Mouse (Mus musculus) kidney, adult 11 months (tissue): ENCODE results near the gene Man1a2.
A peak's percentile ranks its signal among the peaks of the same experiment; 100 is the strongest.

ENCODE experiments used
- DNase-seq: peaks from one replicate; pipeline ENCODE4 v3.0.0; 2022

The Man1a2 gene

DNA sequence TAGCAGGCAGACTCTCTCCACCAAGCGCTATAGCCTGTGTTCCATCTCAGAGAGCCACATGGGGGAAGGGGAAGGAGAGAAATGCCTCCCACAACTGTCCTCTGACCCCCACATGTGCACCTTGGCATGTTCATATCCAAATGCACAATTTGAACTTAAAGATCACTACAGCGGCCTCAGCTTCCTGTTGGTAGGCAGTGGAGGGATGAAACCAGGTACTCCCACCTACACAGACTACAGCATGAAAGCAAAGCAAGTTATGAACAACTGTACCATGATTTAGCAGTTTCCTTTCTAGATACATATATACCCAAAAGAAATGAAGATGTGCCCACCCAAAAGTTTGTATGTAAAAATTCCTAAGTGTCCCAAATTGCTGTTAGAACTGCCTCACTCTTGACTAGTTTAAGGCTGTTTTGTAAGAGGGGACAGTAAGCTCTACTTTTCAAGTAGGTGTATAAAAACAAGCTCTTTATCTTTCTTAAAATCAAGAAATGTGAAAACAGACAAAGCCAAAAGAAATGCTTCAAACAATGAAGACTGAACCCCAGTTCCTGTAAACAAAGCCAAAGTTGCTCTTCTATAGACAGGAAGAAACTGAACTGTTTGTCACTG, 123.6 kb downstream of the Man1a2 start:
- no peak for DNase-seq

DNA sequence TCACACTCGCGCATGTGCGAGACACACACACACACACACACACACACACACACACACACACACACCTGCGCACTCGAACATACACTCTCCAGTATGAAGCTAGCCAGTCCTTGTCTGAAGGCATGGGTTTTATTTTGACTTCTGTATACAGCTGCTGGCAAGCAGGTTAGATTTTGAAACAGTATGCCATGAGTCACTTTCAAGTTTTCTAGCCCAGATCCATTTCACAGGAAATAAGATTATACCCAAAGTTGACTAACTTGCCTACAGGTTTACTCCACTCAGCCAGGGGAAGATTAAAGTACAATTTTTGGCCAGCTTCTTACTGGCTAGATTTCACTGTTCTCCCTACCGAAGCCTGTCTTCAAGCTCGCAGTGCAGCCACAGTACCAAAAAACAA, 125.9 kb downstream of the Man1a2 start:
- DNase-seq = no peak

DNA sequence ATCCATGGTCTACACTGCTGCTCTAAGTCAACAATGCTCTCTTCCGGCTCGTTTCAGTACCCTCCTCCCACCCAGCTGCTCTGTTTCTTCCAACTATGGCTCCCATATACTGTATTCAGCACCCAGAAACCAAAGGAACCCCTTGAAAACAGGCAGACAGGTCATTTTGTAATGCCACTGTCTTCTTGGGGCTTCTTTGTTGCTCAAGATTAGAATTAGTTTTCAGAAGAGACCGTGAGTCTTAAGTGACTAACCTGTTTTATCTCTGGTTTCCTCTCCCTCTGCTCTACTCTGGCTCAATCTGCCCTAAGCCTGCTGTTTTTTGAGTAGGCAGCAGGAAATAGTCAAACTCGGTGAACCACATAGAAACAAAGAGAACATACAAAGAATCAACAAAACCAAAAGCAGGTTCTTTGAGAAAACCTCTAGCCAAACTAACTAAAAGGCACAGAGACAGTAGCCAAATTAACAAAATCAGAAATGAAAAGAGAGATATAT, 127.0 kb downstream of the Man1a2 start:
- DNase-seq = no peak

DNA sequence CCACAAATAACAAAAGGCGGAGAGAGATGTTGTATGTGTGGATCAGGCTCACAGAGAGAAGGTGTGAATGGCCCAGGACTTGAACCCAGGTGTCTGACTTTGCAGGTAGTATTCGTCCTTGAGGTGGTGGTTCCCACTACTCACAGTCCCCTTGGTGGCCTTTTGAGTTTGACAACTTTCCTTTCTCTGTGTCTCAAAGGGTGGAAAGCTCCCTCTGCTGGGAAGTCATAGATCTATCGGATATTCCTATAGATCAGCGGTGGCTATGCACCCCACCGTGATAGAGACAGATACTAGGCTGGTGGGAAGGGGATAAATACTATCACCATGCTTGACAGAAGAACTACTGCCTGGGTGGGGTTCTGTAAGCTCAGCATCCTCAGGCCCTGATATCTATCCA, 130.5 kb downstream of the Man1a2 start:
- DNase-seq = no peak

DNA sequence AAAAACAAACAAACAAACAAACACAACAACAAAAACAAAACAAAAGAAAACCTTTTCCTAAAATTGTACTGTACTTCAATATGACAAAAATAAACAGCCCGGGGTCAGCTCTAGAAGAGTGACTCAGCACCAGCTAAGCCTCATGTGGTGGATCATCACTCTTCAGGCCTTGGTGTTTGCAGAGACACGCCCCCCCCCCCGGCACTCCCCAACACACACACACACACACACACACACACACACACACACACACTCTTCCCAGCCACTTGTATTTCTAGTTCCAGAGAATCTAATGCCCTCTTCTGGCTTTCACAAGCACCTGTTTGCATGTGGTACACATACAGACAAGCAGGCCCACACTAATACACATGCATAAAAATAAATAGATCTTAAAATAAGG, 133.1 kb downstream of the Man1a2 start:
- no peak for DNase-seq

DNA sequence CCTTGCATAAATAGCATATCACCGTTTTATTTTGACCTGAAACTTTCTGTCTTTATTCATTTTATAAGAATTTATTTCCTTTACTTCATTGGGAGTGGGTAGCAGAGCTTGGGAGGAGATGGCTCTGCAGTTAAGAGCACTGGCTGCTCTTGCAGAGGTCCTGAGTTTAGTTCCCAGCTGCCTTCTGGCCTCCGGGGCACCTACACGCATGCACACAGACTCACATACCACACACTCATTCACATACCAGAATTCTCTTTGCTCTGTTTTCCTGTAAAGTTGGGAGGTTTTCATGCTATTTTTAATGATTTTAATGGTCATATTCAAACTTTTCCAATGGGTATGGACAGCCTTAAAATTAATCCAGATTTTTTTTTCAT, 137.4 kb downstream of the Man1a2 start:
- DNase-seq = no peak

DNA sequence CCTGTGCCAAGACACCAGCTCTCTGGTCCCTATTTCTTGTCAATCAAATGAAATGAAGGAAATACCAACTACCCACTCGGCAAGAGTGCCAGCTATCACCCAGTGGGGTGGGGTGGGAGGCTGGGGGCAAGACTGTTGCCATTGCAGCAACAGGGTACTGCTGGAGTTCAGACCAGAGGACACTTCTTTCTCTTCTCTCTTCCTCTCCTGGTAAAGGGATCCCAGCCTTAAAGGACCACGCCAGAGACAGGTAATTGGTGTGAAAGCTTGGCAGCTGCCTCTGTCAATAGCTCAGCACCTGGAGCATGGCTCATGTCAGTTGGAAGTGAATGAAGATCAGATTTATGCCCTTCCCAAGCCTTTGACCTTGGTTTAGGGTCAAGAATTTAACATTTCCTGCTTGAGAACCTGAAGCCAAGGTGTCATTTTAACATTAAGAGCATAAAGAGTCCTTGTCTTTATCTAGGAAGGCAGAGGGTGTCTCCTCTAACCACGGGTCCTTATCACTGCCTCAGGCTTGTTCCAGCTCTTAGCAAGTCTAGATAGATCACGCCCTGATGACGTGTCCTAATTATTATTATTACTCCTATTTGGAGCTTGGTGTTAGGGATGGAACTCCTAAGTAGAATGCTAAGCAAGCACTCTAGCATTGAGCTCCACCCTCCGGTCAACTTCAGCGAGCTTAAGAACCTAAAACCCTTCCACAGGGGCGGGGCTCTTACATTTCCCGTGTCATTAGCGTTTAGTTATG, 138.0 kb downstream of the Man1a2 start:
- no peak for DNase-seq

DNA sequence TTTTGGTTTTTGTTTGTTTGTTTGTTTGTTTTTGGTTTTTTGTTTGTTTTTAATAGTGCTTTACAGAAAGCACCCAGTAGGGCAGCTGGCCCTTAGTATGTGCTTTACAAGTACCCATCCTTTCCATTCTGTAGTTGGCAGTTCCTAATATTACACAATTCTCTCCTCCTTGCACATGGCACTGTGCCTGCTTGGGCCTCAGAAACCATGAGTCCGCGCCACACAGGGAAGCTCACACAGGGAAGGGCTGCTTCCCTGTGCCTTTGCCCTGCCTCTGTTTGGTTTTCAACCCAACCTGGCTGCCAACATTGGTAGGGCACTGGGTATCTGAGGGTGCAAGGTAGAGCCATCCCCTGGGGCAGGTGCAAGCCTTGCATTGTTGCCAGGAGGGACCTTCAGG, 148.6 kb downstream of the Man1a2 start:
- no peak for DNase-seq

DNA sequence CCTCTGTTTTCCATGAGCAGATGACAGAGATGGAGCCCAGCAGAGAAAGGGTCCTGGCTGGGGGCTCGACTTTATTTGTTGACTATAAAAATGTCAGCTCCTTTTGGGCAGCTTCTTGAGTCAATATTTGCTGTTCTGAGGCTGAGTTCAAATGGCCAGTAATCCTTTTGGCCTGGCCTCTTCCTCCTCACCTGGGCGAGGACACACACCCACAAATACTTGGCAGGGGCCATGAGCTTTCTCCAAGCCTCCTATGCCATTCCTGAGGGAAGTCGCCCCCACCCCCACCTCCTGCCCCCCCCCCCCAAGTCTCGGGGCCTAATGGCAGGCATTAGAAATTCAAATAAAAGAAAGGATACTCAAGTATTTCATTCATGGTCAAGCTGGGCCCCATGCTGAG, 149.4 kb downstream of the Man1a2 start:
- DNase-seq = no peak

DNA sequence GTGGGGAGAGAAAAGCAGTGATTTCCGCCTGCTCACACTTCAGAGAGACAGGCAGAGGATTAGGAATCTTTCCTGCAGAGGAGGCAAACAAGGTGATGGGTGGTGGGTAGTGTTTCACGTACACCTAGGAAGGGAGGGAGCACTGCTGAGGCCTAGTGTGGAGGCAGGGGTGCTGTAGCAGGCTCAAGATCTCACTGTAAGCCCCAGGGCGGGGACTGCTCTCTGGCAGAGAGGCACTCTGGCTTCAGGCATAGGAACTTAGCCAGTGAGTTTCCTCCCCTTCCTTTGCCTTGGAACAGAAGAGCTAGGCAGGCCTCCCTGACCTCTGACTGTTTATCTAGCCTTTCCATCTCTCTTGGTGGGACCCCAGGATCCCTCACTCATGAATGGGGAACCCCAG, 150.0 kb downstream of the Man1a2 start:
- no peak for DNase-seq

DNA sequence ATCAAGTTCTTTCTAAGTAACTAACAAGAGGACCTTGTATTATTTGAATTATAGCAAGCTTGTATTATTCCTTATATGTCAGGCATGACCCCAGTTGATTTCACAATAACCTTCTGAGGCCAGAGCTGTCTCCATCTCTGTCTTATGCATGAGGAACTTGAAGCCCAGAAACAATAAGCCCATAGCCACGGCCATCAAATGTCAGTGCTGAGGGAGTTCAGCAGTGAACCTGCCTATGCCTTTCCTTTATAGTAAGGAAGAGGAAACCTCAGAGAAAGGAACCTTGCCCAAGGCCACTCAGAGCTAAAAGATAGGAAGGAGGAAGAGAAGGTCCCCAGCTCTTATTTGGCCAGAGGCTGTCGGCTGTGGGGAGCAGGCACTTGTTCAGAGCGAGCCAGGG, 150.9 kb downstream of the Man1a2 start:
- DNase-seq = no peak

DNA sequence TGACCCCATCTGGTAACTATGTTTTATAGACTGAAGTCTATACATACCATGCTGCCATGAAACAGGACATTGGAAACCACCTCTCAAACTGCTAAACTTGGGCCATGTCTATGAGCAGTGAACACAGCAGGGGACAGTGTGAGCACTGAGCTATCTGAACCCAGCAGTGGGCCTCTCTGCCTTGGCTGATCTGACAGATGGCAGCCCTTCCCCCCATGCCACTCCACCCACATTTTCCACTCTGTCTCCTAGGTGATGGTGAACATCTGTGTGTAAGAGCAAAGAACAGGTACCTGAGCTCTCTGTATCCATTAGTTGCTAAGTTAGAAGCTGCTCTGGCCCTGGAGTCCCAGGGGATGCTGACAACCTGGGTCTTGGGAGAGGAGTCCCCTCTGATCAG, 151.9 kb downstream of the Man1a2 start:
- DNase-seq = no peak

DNA sequence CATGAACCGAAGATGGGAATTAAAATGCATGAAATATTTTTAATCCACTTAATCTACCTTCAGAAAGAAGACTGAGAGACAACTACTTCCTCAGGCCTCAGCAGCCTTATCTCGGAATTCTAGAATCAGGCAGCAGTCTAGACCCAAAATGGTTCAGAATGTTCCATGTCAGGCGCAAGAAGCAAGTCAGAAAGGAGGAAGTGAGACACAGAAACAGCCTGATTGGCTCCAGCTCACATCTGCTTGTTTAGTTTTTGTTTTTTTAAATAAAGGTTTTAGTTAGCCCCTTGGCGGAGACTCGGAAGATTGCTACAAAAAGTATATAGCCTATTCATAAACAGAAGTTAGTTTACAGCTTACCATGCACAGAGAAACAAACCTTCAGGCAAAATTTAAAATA, 154.4 kb downstream of the Man1a2 start:
- no peak for DNase-seq

DNA sequence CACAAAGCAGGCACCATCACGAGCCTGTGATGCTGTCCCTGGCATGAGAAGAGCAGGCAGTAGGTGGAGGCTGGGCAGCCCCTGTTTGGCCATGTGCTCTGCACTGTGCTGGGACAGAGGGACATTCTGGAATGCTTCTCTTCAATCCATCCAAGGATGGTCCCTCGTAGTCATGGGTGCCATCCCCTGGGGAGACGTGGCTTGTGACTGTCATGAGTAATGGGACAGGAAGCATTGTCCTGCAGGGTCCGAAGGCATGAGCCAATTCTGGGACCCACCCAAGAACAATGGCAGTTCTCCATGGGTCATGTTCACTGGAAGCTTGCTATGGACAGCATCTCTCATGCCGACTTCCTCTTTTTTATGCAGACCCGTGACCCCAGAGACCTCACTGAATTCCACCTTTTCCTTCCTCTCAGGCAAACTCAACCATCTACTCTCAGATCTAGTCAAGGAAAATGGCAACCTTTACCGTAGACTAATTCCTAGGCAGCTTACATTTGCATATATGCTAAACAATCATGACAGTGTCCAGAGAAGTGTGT, 155.0 kb downstream of the Man1a2 start:
- no peak for DNase-seq

DNA sequence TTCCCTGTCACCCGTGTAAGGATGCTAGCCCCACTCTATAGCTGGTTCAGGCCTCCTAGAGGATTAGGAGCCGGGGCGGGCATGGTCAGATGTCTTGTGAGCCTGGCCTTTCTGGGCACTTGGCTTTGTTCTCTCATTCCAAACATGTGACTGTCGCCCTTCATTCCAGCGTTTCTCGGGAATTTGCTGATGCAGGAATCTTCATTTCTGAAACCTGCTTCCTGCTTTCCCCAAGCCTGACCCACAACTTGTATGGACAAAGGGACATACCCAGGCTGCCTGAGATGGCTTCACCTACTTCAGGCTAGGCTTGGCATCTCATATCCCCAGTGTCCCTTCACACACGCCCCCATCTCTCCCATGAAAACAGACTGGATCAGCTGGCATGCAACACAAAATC, 162.6 kb downstream of the Man1a2 start:
- DNase-seq = peak; percentile 10

DNA sequence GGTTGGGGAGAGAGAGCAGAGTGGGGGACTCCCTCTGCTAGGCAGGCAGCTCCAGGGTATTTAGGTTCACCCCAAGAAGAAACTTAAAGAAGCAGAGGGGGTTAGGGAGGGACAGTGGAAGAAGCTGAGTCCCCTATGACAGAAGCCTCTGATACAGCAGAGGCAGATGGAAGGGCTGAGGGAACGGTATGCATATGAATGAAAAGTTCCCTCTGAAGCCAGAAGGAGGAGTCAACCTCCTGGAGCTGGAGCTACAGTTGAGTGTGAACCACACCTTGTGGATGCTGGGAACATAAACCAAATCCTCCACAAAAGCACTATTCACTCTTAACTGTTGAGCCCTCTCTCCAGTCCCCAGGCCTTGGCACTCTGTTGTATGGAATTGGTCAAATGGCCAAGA, 163.7 kb downstream of the Man1a2 start:
- no peak for DNase-seq

DNA sequence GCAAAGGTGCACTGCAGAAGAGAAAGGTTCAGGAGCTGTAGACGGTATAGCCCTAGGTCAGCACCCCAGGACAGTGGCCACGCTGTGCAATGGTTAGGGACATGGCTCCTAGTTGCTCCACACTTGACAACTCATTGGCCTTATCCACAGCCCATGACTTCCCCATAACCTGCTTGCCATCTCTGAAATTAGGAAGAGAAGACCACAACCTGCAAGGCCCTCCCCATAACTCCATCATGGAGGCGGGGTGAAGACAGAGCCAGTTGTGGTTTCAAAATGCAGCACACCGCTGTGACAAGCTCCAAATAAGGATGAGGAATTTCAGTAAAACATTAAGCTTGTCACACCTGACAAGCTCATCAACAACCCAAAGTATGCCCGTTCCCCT, 169.6 kb downstream of the Man1a2 start:
- DNase-seq = no peak

DNA sequence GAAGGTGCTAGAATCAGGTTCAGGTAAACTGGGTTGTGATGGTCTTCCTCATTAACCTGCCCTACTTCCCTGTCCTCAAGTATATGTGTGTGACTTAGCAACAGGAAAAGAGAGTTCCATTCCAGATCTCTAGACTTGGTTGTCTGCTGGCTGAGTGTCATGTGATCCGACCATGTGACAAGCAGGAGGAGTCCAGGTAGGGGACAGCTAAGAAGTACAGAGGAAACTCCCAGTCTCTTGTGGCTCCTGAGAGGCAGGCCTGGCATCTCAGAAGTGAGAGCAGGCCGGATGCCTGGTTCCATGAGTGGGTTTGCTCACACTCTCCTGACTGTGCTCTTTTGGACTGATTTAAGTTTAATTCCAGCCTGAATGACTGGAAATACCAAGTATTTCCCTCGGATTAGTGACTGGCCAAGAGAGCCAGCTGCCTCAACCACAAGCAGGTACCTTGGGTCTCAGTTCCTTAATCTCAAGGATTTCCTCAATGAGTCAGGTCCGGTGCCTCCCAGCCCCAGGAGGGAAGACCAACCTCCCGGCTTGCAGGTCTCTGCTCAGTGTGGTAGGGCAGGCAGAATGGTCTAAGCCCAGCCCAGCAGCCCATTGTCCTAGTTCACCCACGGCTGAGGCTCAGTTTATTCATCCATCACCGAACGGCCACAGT, 170.1 kb downstream of the Man1a2 start:
- DNase-seq = no peak
